Mouse (Mus musculus) forebrain, embryonic 13.5 days (tissue): Measurements from ENCODE around the gene Elp5. TPM values are rescaled to one million over a fixed set of nuclear protein-coding genes. Genes with fewer than 3 reads are reported as not detected.

Source experiments
- ATAC-seq: fragments of 200-750 bp; cut with Nextera tagmentation; 2 replicates; pipeline ENCODE4 v1.8.0; 2017
- H3K27ac ChIP-seq: fragments of 300-500 bp; sonication (generic); 2 replicates; pipeline ENCODE4 v1.5.1; 2015; ENCODE audit warnings: inconsistent platforms, mild to moderate bottlenecking, moderate library complexity
- H3K27me3 ChIP-seq: fragments of 300-500 bp; sonication (generic); 2 replicates; pipeline ENCODE4 v1.6.1; 2015; ENCODE audit warnings: mild to moderate bottlenecking, inconsistent platforms
- H3K36me3 ChIP-seq: fragments of 300-500 bp; sonication (generic); 2 replicates; pipeline ENCODE4 v1.6.1; 2015; ENCODE audit warnings: mild to moderate bottlenecking, inconsistent platforms; ENCODE audit not compliant: poor library complexity, severe bottlenecking
- H3K4me1 ChIP-seq: fragments of 300-500 bp; sonication (generic); 2 replicates; pipeline ENCODE4 v1.6.1; 2015; ENCODE audit warnings: inconsistent platforms
- H3K4me2 ChIP-seq: fragments of 300-500 bp; sonication (generic); 2 replicates; pipeline ENCODE4 v1.6.1; 2015; ENCODE audit warnings: inconsistent platforms, mild to moderate bottlenecking, moderate library complexity
- H3K4me3 ChIP-seq: fragments of 300-500 bp; sonication (generic); 2 replicates; pipeline ENCODE4 v1.5.1; 2015; ENCODE audit warnings: mild to moderate bottlenecking, inconsistent platforms
- H3K9ac ChIP-seq: fragments of 300-500 bp; sonication (generic); 2 replicates; pipeline ENCODE4 v1.6.1; 2015; ENCODE audit warnings: mild to moderate bottlenecking, inconsistent platforms
- H3K9me3 ChIP-seq: fragments of 300-500 bp; sonication (generic); replicated peaks from 2 replicates; pipeline ENCODE4 v1.6.1; 2016; ENCODE audit warnings: inconsistent platforms
- WGBS: fragments of 180-500 bp; shearing (Covaris S2); methylation state at CpG from one replicate; pipeline ENCODE4 v1.1.7; 2015; 5-methylcytosine and 5-hydroxymethylcytosine counted together
- polyA plus RNA-seq: library from polyadenylated mRNA; unstranded; fragments of >200 nt; fragmentation: Nextera tagmentation; extraction: Ambion mirVana; gene quantifications from 2 replicates; pipeline ENCODE4 v1.2.1, GENCODE M21; 2015

The Elp5 gene
- polyA plus RNA-seq, 1 experiment from 2014 or later: 164 TPM

GRCm38 (mm10) chr11:69948066-69948762, 34.1 kb downstream of the Elp5 start, which contains the start of gene Slc2a4:
TSS of gene Slc2a4 (minus strand) at chr11:69948188.
- WGBS: under 1% methylated on average over 34 of the region's 34 CpGs
- peak within 1 kb of the TSS; percentile 80 for H3K27ac ChIP-seq
- peaks cover 17% of the 10 kb centered on the region for H3K36me3 ChIP-seq
- peak; percentile 92 for ATAC-seq
- 0 out of 2 replicates have a peak, but pooled peaks cover 2% of the 10 kb centered on the region for H3K27me3 ChIP-seq
- no peaks in the 10 kb centered on the region for H3K9me3 ChIP-seq
- peaks cover 20% of the 10 kb centered on the region for H3K4me1 ChIP-seq
- H3K4me2 ChIP-seq: peak within 1 kb of the TSS; percentile 66
- H3K4me3 ChIP-seq: peak within 1 kb of the TSS; percentile 51
- H3K9ac ChIP-seq: peak within 1 kb of the TSS; percentile 68

GRCm38 (mm10) chr11:69947337-69948065, 34.8 kb downstream of the Elp5 start:
- peak; percentile 46 for ATAC-seq
- Histone ChIP-seq H3K9ac (peak overlapping the region; percentile 68), H3K36me3 (peaks cover 24% of the 10 kb centered on the region), H3K4me1 (peaks cover 20% of the 10 kb centered on the region), H3K4me3 (peak overlapping the region; percentile 51), H3K4me2 (peak overlapping the region; percentile 66), H3K27ac (0 out of 2 replicates have a peak overlapping the region, but pooled peaks have one; percentile 3), H3K27me3 (0 out of 2 replicates have a peak, but pooled peaks cover 2% of the 10 kb centered on the region), H3K9me3 (no peaks in the 10 kb centered on the region)
- WGBS: 2% methylated on average over 29 of the region's 29 CpGs

- WGBS: 92% methylated on average over 18 of the region's 18 CpGs
- 0 out of 2 replicates have a peak, but pooled peaks cover 2% of the 10 kb centered on the region for H3K27me3 ChIP-seq
- no peak for ATAC-seq
- H3K36me3 ChIP-seq: peaks cover 24% of the 10 kb centered on the region
- 0 out of 2 replicates have a peak overlapping the region, but pooled peaks have one; percentile 51 for H3K4me3 ChIP-seq
- H3K4me2 ChIP-seq: peak overlapping the region; percentile 66
- H3K4me1 ChIP-seq: peaks cover 20% of the 10 kb centered on the region
- H3K27ac ChIP-seq: no peak overlapping the region
- no peaks in the 10 kb centered on the region for H3K9me3 ChIP-seq
- no peak overlapping the region for H3K9ac ChIP-seq
Measured at GRCm38 (mm10) chr11:69945997-69946891, 36.1 kb downstream of the Elp5 start.

GRCm38 (mm10) chr11:69945216-69945615, 37.1 kb downstream of the Elp5 start:
- H3K27ac ChIP-seq: no peak overlapping the region
- peaks cover 24% of the 10 kb centered on the region for H3K36me3 ChIP-seq
- H3K9me3 ChIP-seq: no peaks in the 10 kb centered on the region
- no peak overlapping the region for H3K4me2 ChIP-seq
- no peak for ATAC-seq
- no peak overlapping the region for H3K9ac ChIP-seq
- WGBS: 84% methylated on average over 13 of the region's 13 CpGs
- H3K4me3 ChIP-seq: no peak overlapping the region
- H3K4me1 ChIP-seq: peaks cover 27% of the 10 kb centered on the region
- 0 out of 2 replicates have a peak, but pooled peaks cover under 1% of the 10 kb centered on the region for H3K27me3 ChIP-seq

GRCm38 (mm10) chr11:69940962-69941361, 41.4 kb downstream of the Elp5 start:
- H3K4me2 ChIP-seq: no peak overlapping the region
- no peaks in the 10 kb centered on the region for H3K9me3 ChIP-seq
- ATAC-seq: no peak
- H3K9ac ChIP-seq: no peak overlapping the region
- H3K4me3 ChIP-seq: no peak overlapping the region
- H3K36me3 ChIP-seq: peaks cover 24% of the 10 kb centered on the region
- no peak overlapping the region for H3K27ac ChIP-seq
- peaks cover 33% of the 10 kb centered on the region for H3K27me3 ChIP-seq
- peaks cover 19% of the 10 kb centered on the region for H3K4me1 ChIP-seq
- WGBS: 80% methylated on average over 4 of the region's 4 CpGs

GRCm38 (mm10) chr11:69939731-69940130, 42.6 kb downstream of the Elp5 start:
- WGBS: 93% methylated on average over 17 of the region's 17 CpGs
- no peak overlapping the region for H3K9ac ChIP-seq
- peaks cover 40% of the 10 kb centered on the region for H3K27me3 ChIP-seq

GRCm38 (mm10) chr11:69939181-69939580, 43.1 kb downstream of the Elp5 start:
- no peak overlapping the region for H3K9ac ChIP-seq
- no peak overlapping the region for H3K4me3 ChIP-seq
- WGBS: 68% methylated on average over 5 of the region's 5 CpGs
- H3K4me1 ChIP-seq: peaks cover 32% of the 10 kb centered on the region
- H3K4me2 ChIP-seq: no peak overlapping the region
- H3K27ac ChIP-seq: no peak overlapping the region
- no peaks in the 10 kb centered on the region for H3K9me3 ChIP-seq
- H3K36me3 ChIP-seq: peaks cover 11% of the 10 kb centered on the region
- H3K27me3 ChIP-seq: peaks cover 44% of the 10 kb centered on the region
- ATAC-seq: no peak

More at GRCm38 (mm10) chr11:69939731-69940130, 42.6 kb downstream of the Elp5 start:
- Histone ChIP-seq H3K4me1 (peaks cover 27% of the 10 kb centered on the region), H3K9me3 (no peaks in the 10 kb centered on the region), H3K4me3 (no peak overlapping the region), H3K4me2 (no peak overlapping the region), H3K27ac (no peak overlapping the region), H3K36me3 (peaks cover 16% of the 10 kb centered on the region)
- no peak for ATAC-seq

- no peak overlapping the region for H3K4me2 ChIP-seq
- H3K36me3 ChIP-seq: peaks cover 7% of the 10 kb centered on the region; the same call in 1 of the 2 replicates
- WGBS: 21% methylated on average over 9 of the region's 9 CpGs
- H3K4me3 ChIP-seq: no peak overlapping the region
- H3K9ac ChIP-seq: 0 out of 2 replicates have a peak overlapping the region, but pooled peaks have one; percentile 31
- peaks cover 32% of the 10 kb centered on the region for H3K4me1 ChIP-seq
- peaks cover 44% of the 10 kb centered on the region for H3K27me3 ChIP-seq
- H3K9me3 ChIP-seq: no peaks in the 10 kb centered on the region
- no peak for ATAC-seq
- H3K27ac ChIP-seq: no peak overlapping the region
Measured at GRCm38 (mm10) chr11:69938401-69938979, 43.8 kb downstream of the Elp5 start.

GRCm38 (mm10) chr11:69937834-69938233, 44.5 kb downstream of the Elp5 start:
- H3K9ac ChIP-seq: 0 out of 2 replicates have a peak overlapping the region, but pooled peaks have one; percentile 31
- WGBS: 74% methylated on average over 5 of the region's 5 CpGs
- no peaks in the 10 kb centered on the region for H3K9me3 ChIP-seq
- peaks cover 3% of the 10 kb centered on the region; the same call in 1 of the 2 replicates for H3K36me3 ChIP-seq
- H3K27me3 ChIP-seq: peaks cover 44% of the 10 kb centered on the region
- ATAC-seq: no peak
- H3K4me3 ChIP-seq: no peak overlapping the region
- peaks cover 32% of the 10 kb centered on the region for H3K4me1 ChIP-seq
- H3K27ac ChIP-seq: no peak overlapping the region
- H3K4me2 ChIP-seq: no peak overlapping the region

GRCm38 (mm10) chr11:69937385-69937784, 44.9 kb downstream of the Elp5 start:
- 47% methylated on average over 4 of the region's 4 CpGs for WGBS
- peaks cover 44% of the 10 kb centered on the region for H3K27me3 ChIP-seq

More at GRCm38 (mm10) chr11:69937385-69937784, 44.9 kb downstream of the Elp5 start:
- Histone ChIP-seq H3K9ac (0 out of 2 replicates have a peak overlapping the region, but pooled peaks have one; percentile 5), H3K4me2 (no peak overlapping the region), H3K27ac (no peak overlapping the region), H3K9me3 (no peaks in the 10 kb centered on the region), H3K4me1 (peaks cover 32% of the 10 kb centered on the region), H3K36me3 (no peaks in the 10 kb centered on the region), H3K4me3 (no peak overlapping the region)
- no peak for ATAC-seq
